Mouse (Mus musculus): Measurements from ENCODE around the gene Ffar4.

Ffar4 gene

GRCm38 (mm10) chr19:38096231-38096630 is 640 bp upstream of the Ffar4 start:
- no peak for DNase-seq (ENCODE audit: extremely low read depth, insufficient read length, low spot score)

GRCm38 (mm10) chr19:38107871-38108270 is 11.0 kb downstream of the Ffar4 start:
- no peak for DNase-seq (ENCODE audit: extremely low read depth, insufficient read length, low spot score)

GRCm38 (mm10) chr19:38109506-38110242 is 12.8 kb downstream of the Ffar4 start:
- no peak for DNase-seq (ENCODE audit: extremely low read depth, insufficient read length, low spot score)

GRCm38 (mm10) chr19:38111056-38111455 is 14.2 kb downstream of the Ffar4 start:
- DNase-seq (ENCODE audit: extremely low read depth, insufficient read length, low spot score) = peak; percentile 61

- DNase-seq (ENCODE audit: extremely low read depth, insufficient read length, low spot score) = no peak
Observed at GRCm38 (mm10) chr19:38112575-38112974, 15.7 kb downstream of the Ffar4 start.

GRCm38 (mm10) chr19:38114834-38115491 is 18.1 kb downstream of the Ffar4 start:
- no peak for DNase-seq (ENCODE audit: extremely low read depth, insufficient read length, low spot score)

- DNase-seq (ENCODE audit: extremely low read depth, insufficient read length, low spot score) = no peak
Observed at GRCm38 (mm10) chr19:38120123-38120760, 23.4 kb downstream of the Ffar4 start.

GRCm38 (mm10) chr19:38123921-38124320 is 27.1 kb downstream of the Ffar4 start:
- no peak for DNase-seq (ENCODE audit: extremely low read depth, insufficient read length, low spot score)

GRCm38 (mm10) chr19:38124401-38125218 is 27.7 kb downstream of the Ffar4 start:
- DNase-seq (ENCODE audit: extremely low read depth, insufficient read length, low spot score) = no peak

GRCm38 (mm10) chr19:38125219-38125610 is 28.3 kb downstream of the Ffar4 start, which contains the start of gene Rbp4:
Gene Rbp4, minus strand, starts transcription at chr19:38125281.
- no peak for DNase-seq (ENCODE audit: extremely low read depth, insufficient read length, low spot score)

- no peak for DNase-seq (ENCODE audit: extremely low read depth, insufficient read length, low spot score)
Observed at GRCm38 (mm10) chr19:38126656-38127055, 29.8 kb downstream of the Ffar4 start.

GRCm38 (mm10) chr19:38132481-38132880 is 35.6 kb downstream of the Ffar4 start, which contains the start of gene Pde6c:
Gene Pde6c, plus strand, starts transcription at chr19:38132781.
- DNase-seq (ENCODE audit: extremely low read depth, insufficient read length, low spot score) = no peak

- DNase-seq (ENCODE audit: extremely low read depth, insufficient read length, low spot score) = no peak
Observed at GRCm38 (mm10) chr19:38133986-38134385, 37.1 kb downstream of the Ffar4 start.

GRCm38 (mm10) chr19:38134806-38135205 is 37.9 kb downstream of the Ffar4 start:
- no peak for DNase-seq (ENCODE audit: extremely low read depth, insufficient read length, low spot score)

GRCm38 (mm10) chr19:38143540-38144271 is 46.8 kb downstream of the Ffar4 start:
- DNase-seq (ENCODE audit: extremely low read depth, insufficient read length, low spot score) = no peak

GRCm38 (mm10) chr19:38156243-38156642 is 59.4 kb downstream of the Ffar4 start:
- no peak for DNase-seq (ENCODE audit: extremely low read depth, insufficient read length, low spot score)

GRCm38 (mm10) chr19:38161648-38162354 is 64.9 kb downstream of the Ffar4 start:
- DNase-seq (ENCODE audit: extremely low read depth, insufficient read length, low spot score) = no peak

All from 3134 (cell line).